Mouse (Mus musculus): ENCODE measurements at regions not wholly inside any gene's neighbourhood (a gene's known extent, or its start where the extent isn't known, plus 50 kb on each side); places are given as distances from the start of the nearest gene placed in this dataset.

- no peak for DNase-seq (ENCODE audit: low read depth, low spot score)
Observed at GRCm38 (mm10) chr1:189473071-189473470, 71.0 kb upstream of the Kcnk2 start.

GRCm38 (mm10) chr1:189458421-189458820 lies 56.3 kb upstream of the Kcnk2 start:
- no peak for DNase-seq (ENCODE audit: low read depth, low spot score)

Data from embryo, embryonic 11.5 days (tissue).